Mouse (Mus musculus) G1E (cell line): ENCODE measurements around the gene Pik3c2b. TPM values are rescaled to one million over a fixed set of nuclear protein-coding genes. Genes with fewer than 3 reads are reported as not detected.

Experiments
- ATAC-seq: 2 replicates; pipeline ENCODE4 v1.8.0; 2016; ENCODE audit warnings: mild to moderate bottlenecking; ENCODE audit not compliant: insufficient number of reproducible peaks, poor library complexity, low FRiP score, severe bottlenecking; ENCODE audit errors: extremely low read depth
- DNase-seq: peaks from one replicate; pipeline ENCODE4 v3.0.0; 2012; ENCODE audit warnings: low spot score
- H3K27me3 ChIP-seq: 2 replicates; pipeline ENCODE4 v1.6.1; 2012; ENCODE audit warnings: mild to moderate bottlenecking, low read length, inconsistent platforms; ENCODE audit not compliant: insufficient read depth
- H3K36me3 ChIP-seq: replicated peaks from 2 replicates; pipeline ENCODE3; 2012; ENCODE audit warnings: mild to moderate bottlenecking, inconsistent platforms
- H3K4me1 ChIP-seq: 2 replicates; pipeline ENCODE4 v1.6.1; 2012; ENCODE audit warnings: low read depth, low read length, inconsistent platforms, mixed read lengths; ENCODE audit not compliant: insufficient read depth
- H3K4me3 ChIP-seq: 2 replicates; pipeline ENCODE4 v1.5.1; 2012; ENCODE audit warnings: low read depth, mild to moderate bottlenecking, inconsistent platforms, low read length, moderate library complexity, mixed read lengths
- H3K9me3 ChIP-seq: replicated peaks from 2 replicates; pipeline ENCODE4 v1.6.1; 2012; ENCODE audit warnings: inconsistent platforms
- CTCF ChIP-seq: IDR thresholded peaks from 2 replicates; pipeline ENCODE4 v1.5.1; 2012; ENCODE audit warnings: low read depth, low read length, inconsistent platforms, mixed read lengths
- GATA1 ChIP-seq: IDR thresholded peaks from 2 replicates; pipeline ENCODE4 v1.6.1; 2012; ENCODE audit warnings: borderline replicate concordance, low read length, inconsistent platforms, mixed read lengths
- GATA2 ChIP-seq: IDR thresholded peaks from 2 replicates; pipeline ENCODE4 v1.6.1; 2012; ENCODE audit warnings: low read depth, low read length, inconsistent platforms, borderline replicate concordance
- POLR2AphosphoS5 ChIP-seq: IDR thresholded peaks from 2 replicates; pipeline ENCODE4 v1.6.1; 2012; ENCODE audit warnings: low read depth, low read length, inconsistent platforms; ENCODE audit not compliant: insufficient replicate concordance
- TAL1 ChIP-seq: conservative IDR thresholded peaks from 2 replicates; pipeline ENCODE4 v1.6.1; 2012; ENCODE audit warnings: low read depth, low read length, inconsistent platforms, mixed read lengths
- polyA plus RNA-seq: library from polyadenylated mRNA; stranded (reverse); fragments of >175 nt; gene quantifications from 2 replicates; pipeline ENCODE4 v1.2.3, GENCODE M21; 2012
- total RNA-seq, 2 experiments: library from RNA; stranded (forward) in 1 of 2; stranded (reverse) in 1 of 2; fragments of 200-1000 nt in 1 of 2; fragments of >200 nt in 1 of 2; fragmentation: Nextera tagmentation in 1 of 2; gene quantifications; 2 replicates each; pipeline ENCODE4 v1.2.3; 2014 to 2017

Pik3c2b gene
- total and polyA plus RNA-seq, 3 experiments: 0.27 TPM; not detected in 2

DNA sequence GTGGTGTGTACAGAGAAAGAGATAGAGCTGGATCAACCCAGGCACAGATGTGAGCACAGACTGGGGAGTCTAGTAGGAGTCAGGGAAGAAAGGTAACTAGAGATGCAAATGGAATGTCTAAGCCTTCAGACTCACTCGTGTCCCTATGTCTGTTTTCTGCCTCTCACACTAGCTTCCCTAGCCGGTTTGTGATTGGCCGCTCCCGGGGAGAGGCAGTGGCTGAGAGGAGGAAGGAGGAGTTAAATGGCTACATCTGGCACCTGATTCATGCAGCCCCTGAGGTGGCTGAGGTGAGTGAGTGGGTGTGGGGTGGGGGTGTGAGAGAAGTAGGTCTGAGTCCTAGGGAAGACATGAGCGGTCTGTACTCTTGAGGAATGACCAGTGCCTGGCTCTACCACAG is 56.6 kb downstream of the Pik3c2b start:
- H3K27me3 ChIP-seq: peaks cover 60% of the 10 kb centered on the region
- H3K9me3 ChIP-seq: no peaks in the 10 kb centered on the region
- ATAC-seq (no peak), DNase-seq (no peak)
- H3K4me1 ChIP-seq: peaks cover 10% of the 10 kb centered on the region
- H3K36me3 ChIP-seq: no peaks in the 10 kb centered on the region
- TF ChIP-seq GATA1 (no peak), POLR2AphosphoS5 (no peak), GATA2 (no peak), TAL1 (no peak), CTCF (no peak)
- H3K4me3 ChIP-seq: no peak overlapping the region

DNA sequence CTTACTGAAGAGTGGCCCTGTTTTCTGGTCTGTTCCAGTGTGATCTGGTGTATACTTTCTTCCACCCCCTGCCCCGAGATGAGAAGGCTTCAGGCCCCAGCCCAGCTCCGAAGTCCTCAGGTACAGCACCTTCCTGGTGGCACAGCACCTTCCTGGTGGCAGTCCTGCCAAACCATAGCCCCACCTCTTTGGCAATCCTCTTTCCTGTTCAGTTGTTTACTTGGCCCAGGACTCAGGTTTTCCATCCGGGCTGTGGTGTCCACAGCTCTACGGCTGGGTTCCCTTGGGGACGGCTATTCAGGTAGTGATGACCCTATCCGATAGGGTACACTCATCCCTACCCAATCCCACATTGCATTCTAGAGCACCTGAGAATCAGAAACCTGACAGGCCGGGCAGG is 57.8 kb downstream of the Pik3c2b start:
- H3K36me3 ChIP-seq: no peaks in the 10 kb centered on the region
- DNase-seq: no peak
- peaks cover 10% of the 10 kb centered on the region for H3K4me1 ChIP-seq
- H3K9me3 ChIP-seq: no peaks in the 10 kb centered on the region
- ATAC-seq: no peak
- peaks cover 59% of the 10 kb centered on the region for H3K27me3 ChIP-seq
- H3K4me3 ChIP-seq: no peak overlapping the region
- TF ChIP-seq GATA1 (no peak), TAL1 (no peak), GATA2 (no peak), CTCF (no peak), POLR2AphosphoS5 (no peak)

DNA sequence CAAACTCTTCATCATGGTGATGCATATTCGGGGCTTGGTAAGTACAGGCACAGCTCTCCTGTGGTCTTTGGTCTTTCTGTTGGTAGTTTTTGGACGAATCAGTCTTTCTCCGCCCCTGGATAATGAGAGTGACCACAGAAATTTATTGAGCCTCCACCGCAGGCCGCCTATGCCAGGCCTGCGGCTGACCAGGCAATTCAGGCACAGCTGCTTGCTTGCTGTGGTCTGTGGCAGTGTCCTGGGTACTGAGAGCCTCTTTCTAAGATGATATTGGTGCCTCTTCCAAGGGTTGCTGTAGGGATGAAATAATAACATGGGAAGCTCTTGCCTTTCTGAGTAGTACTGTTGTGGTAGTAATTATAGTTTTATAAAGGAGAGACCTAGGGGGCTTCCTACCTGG is 58.4 kb downstream of the Pik3c2b start:
- DNase-seq (no peak), ATAC-seq (no peak)
- TF ChIP-seq GATA2 (no peak), CTCF (no peak), TAL1 (no peak), GATA1 (no peak), POLR2AphosphoS5 (no peak)
- Histone ChIP-seq H3K4me1 (peaks cover 10% of the 10 kb centered on the region), H3K36me3 (no peaks in the 10 kb centered on the region), H3K4me3 (no peak overlapping the region), H3K27me3 (peaks cover 55% of the 10 kb centered on the region), H3K9me3 (no peaks in the 10 kb centered on the region)

DNA sequence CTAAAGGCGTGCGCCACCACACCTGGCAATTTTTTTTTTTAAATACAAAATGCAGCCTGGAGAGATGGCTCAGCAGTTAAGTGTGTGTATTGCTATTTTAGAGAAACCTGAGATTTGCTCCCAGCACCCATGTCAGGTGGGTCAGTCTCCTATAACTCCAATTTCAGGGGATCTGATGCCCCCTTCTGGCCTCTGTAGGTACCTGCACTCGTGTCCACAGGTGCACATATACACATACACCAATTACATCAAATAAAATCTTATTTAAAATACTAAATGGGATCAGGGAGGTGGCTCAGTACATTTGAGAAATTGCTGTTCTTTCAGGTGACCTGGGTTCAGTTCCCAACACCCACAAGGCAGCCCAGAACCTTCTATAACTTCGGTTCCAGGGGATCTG is 70.6 kb downstream of the Pik3c2b start:
- H3K4me1 ChIP-seq: peaks cover 26% of the 10 kb centered on the region
- DNase-seq (no peak), ATAC-seq (no peak)
- H3K9me3 ChIP-seq: peaks cover 2% of the 10 kb centered on the region
- no peaks in the 10 kb centered on the region for H3K36me3 ChIP-seq
- H3K27me3 ChIP-seq: peaks cover 6% of the 10 kb centered on the region
- TF ChIP-seq GATA1 (no peak), CTCF (no peak), GATA2 (no peak), TAL1 (no peak), POLR2AphosphoS5 (no peak)
- H3K4me3 ChIP-seq: no peak overlapping the region

DNA sequence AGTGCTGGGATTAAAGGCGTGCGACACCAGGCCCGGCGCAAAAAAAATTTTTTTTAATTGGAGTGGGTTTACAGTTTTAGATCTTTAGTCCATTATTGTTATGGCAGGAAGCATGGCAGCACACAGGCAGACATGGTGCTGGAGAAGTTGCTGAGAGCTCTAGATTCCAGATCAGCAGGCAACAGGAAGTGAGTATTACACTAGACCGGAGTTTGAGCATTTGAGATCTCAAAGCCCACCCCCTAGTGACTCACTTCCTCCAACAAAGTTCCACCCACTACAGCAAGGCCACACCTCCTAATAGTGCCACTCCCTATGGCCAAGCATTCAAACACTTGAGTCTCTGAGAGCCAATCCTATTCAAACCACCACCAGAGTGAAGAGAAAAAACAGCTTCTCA is 72.7 kb downstream of the Pik3c2b start:
- ATAC-seq: no peak
- peaks cover under 1% of the 10 kb centered on the region for H3K27me3 ChIP-seq
- DNase-seq: no peak
- H3K4me1 ChIP-seq: peaks cover 31% of the 10 kb centered on the region
- TF ChIP-seq CTCF (no peak), TAL1 (no peak), GATA1 (no peak), GATA2 (no peak)
- no peaks in the 10 kb centered on the region for H3K36me3 ChIP-seq
- no peak overlapping the region for H3K4me3 ChIP-seq
- peaks cover 2% of the 10 kb centered on the region for H3K9me3 ChIP-seq

DNA sequence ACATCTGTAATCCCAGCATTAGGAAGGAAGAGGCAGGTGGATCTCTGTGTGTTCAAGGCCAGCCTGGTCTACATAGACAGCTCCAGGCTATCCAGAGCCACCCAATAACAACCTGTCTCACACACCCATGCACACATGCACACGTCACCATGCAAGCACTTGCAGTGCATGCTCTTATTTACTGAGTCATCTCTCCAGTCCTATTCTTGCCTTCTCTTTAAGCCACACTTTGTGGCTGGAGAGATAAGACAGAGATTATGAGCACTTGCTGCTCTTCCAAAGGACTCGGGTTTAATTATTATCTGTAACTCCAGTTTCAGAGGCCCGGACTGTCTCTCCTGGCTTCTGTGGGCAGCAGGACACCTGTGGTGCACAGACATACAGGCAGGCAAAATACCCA is 73.4 kb downstream of the Pik3c2b start:
- ATAC-seq: peak; percentile 80
- TF ChIP-seq GATA1: no peak
- TF ChIP-seq TAL1: peak; percentile 32; the same call in 1 of the 2 replicates

More for the DNA sequence above, 73.4 kb downstream of the Pik3c2b start:
- no peaks in the 10 kb centered on the region for H3K27me3 ChIP-seq
- no peak overlapping the region for H3K4me3 ChIP-seq
- H3K36me3 ChIP-seq: no peaks in the 10 kb centered on the region
- H3K9me3 ChIP-seq: peaks cover 2% of the 10 kb centered on the region; the same call in 1 of the 2 replicates
- peaks cover 32% of the 10 kb centered on the region for H3K4me1 ChIP-seq
- no peak for DNase-seq
